Mouse (Mus musculus) CD4-positive, CD25-positive, alpha-beta regulatory T cell, adult 2 months (primary cell): ENCODE data around the gene Rnase4.

ENCODE experiments used
- DNase-seq: peaks from one replicate; pipeline ENCODE4 v3.0.0-alpha.2; 2012; ENCODE audit warnings: low read depth, low spot score

Gene Rnase4

DNA sequence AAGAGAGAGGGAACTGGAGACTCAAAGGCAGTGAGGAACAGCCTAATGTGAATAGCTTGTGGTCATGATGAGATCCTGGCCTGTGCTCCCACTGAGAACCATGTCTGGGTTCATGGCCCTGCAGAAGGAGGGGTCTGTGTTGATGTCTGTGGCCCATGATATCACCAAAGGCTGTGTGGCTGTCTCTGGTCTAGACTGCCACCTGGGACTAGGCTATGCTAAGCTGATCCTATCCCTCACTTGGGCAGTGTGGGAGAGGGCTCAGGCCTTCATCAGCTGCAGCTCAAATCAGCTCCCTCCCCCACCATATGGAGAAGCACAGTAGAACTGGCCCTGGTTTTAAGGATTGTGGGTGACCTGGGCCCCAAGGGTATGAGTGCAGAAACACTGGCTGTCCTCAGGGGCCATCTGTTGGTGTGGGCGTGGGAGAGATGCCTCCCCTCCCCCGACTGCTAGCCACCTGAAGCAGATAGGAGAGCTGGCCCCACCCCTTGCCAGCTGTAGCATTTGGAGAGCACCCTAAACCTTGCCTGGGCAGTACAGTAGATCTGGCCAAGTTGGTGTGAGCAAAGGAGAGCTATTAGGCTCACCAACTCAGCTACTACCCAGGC is 36.9 kb downstream of the Rnase4 start:
- DNase-seq, result no peak

DNA sequence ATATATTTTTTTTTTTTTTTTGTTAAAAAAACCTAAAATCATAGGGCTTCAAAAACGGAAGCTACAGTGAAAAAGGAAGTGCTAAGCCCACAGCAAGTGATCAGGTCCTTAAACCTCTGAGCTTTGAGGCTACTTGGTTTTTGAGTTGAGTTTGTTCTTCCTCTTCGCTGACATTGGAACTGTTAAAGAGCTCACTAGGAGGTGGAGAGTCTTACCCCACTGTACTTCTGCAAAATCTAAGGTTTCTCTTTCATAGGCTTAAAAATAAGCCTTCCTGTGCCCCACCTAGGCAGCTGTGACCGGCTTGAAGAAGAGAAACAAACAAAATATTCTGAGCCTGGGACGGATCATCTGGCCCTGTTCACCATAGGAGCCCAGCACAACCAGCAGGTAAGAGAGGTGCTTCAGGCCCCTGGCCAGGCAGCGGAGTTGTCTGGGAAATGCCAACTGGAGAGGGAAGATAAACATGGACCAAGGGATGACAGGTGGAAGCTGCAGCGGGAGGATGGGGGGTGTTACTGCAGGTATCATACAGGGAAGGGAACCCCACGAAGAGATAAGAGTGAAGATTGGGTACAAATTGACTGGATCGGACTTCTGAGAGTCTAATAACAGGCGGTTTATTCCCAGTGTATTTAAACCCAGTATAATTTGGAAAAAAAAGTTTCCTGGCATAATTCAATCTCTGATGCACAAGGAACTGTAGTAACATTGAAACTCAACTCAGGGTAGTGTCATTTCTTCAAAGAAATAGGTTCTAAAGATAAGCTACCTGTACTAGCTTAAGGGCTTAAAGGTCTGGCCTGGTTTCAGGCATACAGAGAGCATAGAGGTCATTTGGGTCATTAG is 38.1 kb downstream of the Rnase4 start:
- DNase-seq, result no peak

DNA sequence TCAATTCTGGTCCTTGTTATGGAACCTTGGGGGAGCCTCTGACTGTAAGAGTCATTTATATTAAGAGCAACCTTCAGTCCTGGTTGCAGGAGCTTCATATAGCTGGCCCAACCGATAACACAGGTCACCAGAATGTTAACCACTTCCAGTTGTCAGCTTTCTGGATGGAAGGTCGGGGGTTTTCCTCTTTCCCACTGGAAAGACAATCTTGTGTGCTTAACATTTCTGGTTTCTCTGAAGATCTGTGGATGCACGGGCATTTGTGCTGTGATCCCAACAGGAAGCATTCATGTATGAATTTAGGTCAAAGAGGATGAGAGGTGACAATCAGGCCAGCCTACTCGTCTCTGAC is 38.7 kb downstream of the Rnase4 start:
- no peak for DNase-seq

DNA sequence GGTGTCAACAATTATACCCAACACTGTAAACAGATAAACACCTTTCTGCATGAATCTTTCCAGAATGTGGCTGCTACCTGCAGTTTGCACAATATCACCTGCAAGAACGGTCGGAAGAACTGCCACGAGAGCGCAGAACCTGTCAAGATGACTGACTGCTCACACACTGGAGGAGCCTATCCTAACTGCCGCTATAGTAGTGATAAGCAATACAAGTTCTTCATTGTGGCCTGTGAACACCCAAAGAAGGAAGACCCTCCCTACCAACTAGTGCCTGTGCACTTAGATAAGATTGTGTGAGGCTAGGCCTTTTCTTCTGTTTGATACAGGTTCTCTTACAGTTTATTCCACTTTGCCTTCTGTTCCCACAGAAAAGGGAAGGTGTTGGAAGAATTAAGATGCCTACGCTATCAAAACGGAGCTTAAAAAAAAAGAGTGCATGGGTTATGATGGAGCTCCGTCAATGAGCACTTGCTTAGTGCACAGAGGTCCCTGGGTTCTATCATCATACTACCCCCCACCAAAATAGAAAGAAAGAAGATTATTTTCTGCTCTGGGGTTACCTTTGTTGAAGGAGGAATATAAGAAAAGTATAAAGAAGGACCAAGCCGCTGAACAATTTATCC is 39.6 kb downstream of the Rnase4 start:
- no peak for DNase-seq

DNA sequence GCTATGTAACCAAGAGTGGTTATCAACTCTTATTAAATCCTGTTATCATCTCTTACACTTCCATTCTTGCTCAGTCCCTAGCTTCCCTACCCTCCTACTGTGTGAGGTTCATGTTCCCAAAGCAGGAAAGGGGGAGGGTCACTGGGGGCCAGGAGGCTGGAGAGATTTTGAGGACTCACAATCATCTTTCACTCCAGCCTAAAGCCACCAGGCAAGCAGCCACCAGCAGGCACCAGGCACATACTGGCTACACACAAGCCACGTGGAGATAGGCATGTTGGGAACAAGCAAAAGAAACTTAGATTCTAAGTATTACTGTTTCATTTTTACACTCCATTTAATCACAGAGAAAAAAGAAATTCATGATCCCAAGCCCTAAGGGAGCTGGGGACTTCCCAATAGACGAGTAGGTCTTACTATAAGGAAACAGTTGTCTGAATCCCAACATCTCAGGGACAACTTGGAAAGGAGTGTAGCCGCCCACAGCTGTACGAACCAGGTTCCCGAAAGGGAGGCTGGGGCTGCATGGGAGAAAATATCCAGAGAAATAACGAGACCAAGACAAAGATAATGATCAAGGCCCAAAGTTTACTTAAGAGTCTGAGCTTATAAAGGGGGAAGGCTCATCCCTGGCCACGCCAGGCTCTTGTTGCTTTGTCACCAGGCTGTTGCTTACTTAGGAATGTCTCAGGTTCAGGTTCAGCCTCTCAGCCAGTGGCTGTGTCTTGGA is 40.4 kb downstream of the Rnase4 start:
- no peak for DNase-seq

DNA sequence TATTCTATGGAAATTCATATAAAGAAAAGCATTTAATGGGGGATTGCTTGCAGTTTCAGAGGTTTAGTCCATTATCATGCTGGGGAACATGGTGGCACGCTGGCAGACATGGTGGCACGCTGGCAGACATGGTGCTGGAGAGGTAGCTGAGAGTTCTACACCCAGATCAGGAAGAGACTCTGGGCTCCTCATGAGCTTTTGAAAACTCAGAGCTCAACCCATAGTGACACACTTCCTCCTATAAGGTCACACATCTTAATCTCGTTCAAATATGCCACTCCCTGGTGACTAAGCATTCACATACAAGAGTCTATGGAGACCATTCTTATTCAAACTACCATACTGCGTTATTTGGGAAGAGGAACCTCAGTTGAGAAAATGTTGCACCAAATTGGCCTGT is 41.5 kb downstream of the Rnase4 start:
- DNase-seq, result no peak

DNA sequence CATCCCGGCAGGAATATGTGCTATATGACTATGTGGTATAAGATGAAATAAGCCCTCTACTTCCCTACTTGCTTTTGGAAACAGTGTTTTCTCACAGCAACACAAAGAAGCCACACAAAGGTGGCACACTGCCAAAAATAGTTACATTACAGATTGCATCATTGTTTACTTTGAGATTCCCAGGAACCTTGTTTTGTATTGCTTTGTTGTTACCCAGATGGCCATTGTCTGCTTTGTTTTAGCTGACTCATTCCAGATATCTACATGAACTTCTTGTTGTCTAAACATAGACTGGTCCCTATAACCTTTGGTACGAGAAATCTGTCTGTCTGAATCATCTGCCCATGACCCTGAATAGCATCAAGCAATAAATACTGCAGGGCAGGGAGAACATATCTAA is 49.5 kb downstream of the Rnase4 start:
- DNase-seq, result no peak

DNA sequence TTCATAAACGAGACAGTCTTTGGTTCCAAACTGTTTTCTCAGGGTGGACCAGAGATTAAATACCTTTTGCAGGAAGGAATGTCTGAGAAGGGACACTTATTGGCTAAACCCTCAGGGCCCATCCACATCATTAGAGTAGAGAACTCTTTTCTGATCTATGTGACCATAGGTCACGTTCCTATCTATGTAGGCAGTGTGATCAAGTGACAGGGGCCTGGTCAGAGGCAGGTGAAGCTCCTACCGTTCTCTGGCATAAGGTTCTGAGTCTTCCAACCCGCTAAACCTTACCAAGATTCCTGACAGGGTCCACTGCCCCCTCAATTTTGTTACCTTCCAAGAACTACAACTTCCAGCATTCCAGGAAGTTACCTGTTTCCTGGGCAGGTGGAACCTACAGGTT is 51.2 kb downstream of the Rnase4 start:
- DNase-seq, result no peak

DNA sequence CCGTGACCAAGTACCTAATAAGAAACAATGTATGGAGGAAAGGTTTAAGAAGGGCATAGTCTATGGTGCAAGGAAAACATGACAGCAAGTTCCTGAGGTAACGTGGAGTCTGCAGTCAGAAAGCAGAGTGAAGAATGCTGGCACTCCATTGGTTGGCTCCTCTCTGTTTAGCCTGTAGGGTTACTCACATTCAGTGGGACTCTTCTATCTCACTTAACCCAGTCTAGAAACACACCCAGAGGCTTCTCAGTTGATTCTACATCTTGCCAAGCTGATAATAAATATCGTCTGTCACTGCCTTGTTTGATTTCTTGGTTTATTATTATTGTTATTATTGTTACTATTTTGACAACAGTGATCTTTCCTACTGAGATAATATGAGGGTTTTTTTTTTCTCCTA is 51.7 kb downstream of the Rnase4 start:
- DNase-seq, result no peak

DNA sequence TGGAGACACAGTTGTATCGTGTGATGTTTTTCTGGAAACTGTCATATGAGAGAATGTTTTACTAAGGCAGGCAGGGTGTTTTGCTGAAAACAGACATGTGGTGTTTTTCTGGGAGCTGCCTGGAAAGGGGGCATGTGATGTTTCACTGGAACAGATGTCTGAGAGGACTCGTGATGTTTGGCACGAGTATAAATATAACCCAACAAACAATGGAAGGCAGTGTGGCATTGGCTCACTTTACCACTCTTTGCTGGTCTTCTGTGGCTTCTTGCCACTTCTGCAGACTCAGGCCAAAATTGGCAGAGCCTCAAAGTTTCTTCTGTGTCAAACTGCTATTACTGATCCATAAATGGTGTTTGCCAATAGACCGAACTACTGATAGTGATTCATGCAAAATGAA is 52.4 kb downstream of the Rnase4 start:
- no peak for DNase-seq

DNA sequence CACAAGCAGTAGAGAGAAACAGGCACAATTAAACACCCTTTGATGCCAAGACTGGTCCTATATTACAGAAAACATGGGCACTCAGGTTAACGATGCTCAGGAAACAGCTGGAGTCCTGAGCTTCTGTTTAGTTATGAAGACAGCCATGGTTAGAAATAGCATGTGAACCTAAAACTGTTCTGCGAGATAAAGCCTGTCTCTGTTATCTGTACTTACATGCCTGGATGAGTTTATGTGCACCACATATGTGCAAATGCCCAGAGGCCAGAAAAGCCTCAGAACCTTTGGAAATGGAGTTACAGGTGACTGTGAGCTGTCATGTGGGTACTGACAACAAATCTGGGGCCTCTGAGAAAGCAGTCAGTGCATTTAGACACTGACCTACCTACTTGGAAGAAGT is 53.1 kb downstream of the Rnase4 start:
- DNase-seq, result no peak

DNA sequence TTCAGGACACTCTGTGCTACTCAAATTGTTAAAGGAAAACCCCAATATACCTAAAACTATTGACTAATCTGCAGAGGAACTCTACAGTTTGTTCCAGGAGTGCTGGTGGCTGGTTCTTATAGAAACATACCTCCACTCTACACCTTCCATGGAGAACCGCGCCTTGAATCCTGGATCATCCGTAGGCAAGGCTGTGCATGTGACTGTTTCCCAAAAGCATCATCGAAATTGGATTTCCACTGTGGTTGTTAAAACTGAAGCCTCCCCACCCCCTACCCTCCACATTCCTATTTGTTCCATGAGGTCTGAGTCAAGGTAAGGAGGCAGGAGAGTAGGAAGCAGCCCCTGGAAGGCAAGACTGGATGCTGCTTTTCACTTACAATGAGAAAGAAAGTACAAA is 53.6 kb downstream of the Rnase4 start:
- DNase-seq, result no peak

DNA sequence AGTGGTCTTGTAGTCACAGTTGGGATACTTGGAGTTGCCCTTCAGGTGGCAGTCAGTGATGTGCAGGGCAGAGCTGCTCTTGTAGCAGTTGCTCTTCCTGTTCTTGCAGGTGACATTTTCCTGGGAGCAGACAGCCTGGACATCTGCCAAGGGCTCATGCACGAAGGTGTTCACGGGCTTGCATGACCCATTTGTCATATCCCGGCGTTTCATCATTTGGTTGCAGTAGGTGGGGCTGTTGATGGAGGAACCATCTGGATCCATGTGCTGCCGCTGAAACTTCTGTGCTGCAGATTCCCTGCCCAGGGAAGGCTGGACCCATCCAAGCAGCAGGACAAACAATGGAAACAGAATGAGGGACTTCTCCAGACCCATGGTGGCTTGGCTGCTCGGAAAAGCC is 54.6 kb downstream of the Rnase4 start:
- DNase-seq, result no peak

DNA sequence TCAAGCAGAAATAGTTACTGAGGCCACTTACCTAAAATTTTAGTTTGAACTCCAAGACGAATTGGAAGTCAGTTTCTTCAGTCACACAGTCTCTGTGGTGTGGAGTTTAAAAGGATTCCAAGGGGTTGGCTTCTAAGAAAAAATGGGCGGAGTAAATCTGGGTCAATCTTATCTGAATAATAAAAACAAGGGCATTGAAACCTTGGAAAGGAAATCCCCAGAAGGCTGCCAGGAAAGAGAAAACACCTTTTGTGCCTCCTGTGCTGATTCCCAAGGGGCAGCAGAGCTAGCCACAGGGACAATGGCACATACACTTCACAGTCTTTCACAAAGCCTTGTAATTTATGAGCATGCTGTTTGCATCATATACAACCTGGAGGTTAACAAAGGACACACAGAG is 55.8 kb downstream of the Rnase4 start, which contains the start of gene Rnase1:
Gene Rnase1 (minus strand): TSS at position 101 of the 400 bp plus-strand sequence.
- DNase-seq, result no peak

DNA sequence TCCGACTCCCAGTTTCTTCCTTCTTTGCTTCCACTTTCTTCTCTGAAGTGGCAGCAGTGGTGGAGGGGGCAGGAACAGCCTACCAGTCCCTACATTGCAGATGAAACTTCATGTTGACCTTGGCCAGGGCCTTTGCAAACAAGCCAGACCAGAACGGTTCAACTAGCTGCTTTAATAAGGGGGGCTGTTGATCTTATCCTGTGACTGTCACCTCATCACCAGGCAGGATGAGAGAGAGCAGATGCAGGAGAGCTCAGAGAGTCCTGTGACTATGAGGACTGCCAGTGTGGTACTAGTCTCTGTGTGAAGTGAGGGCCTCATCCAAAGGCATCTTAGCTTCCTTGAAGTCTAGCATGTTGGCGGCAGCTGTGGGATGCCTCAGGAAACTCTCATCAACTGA is 57.1 kb downstream of the Rnase4 start:
- DNase-seq, result no peak

DNA sequence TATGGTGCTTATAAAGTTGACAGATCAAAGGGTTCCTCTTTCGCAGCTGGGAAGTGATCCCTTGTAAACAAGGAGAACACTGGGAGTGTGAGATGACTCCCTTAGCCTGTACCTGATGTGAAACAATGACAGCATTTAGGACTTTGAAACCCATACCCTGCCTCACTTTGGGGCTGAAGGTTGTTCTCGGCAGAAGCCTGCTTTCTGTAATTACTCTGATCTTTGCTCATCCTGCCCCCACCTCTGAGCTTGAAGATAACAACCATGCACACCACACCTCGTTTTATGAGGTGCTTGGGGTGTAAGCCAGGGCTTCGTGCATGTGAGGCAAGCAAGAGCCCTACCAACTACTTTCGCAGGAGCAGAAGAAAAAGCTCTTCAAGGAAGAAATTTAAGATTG is 58.3 kb downstream of the Rnase4 start:
- DNase-seq, result no peak

DNA sequence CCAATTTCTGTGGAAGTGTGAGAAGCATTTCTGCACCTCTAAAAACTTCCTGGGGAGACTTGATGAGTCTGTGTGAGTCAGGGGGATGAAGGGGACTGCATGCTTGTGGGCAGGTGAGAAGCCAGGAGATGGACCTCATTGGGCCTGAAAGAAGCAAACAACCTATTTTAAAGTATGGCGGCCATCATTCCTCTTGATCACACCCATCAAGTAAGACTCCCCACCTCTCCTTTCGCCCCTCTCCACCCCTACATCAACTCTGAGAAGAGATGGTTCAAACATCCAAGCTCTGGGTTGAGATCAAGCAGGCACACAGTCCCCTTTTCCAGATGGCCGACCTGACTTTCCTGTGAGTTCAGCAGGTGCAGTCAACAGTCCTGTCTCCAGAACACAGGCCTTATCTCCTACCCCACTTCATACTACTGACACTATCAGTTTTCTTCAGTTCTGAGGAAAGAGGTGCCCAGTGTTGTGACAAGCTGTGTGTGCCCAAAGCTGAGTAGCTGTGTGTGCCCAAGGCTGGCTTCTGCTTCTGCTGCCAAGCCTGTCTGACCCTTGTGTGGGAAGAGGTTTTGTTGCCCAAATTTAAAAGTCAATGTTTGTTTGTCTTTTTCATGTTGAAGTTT is 59.4 kb downstream of the Rnase4 start:
- no peak for DNase-seq

DNA sequence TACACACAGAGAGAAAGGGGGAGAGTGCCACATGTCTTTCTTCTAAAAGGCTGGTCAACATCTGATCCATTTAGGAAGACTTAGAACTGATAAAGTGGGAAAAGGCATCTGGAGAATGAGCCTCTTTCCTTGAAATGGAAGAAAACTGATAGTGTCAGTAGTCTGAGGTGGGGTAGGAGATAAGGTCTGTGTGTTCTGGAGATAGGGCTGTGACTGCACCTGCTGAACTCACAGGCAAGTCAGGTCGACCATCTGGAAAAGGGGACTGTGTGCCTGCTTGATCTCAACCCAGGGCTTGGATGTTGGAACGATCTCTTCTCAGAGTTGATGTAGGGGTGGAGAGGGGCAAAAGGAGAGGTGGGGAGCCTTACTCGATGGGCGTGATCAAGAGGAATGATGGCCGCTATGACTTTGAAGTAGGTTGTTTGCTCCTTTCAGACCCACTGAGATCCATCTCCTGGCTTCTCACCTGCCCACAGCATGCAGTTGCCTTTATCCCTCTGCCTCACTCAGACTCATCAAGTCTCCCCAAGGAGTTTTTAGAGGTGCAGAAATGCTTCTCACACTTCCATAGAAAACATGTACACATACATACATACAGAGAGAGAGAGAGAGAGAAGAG is 61.5 kb downstream of the Rnase4 start:
- DNase-seq, result no peak
